Mouse (Mus musculus) retina, postnatal 1 day (tissue): Measurements from ENCODE around the gene Olfr1231.

ENCODE experiments used
- DNase-seq: peaks from one replicate; pipeline ENCODE4 v3.0.0-alpha.2; 2012

Olfr1231 gene

GRCm38 (mm10) chr2:89306974-89307373 is at the start of gene Olfr1231:
Gene Olfr1231 (minus strand): TSS chr2:89307074.
- no peak for DNase-seq

- DNase-seq: no peak
Measured at GRCm38 (mm10) chr2:89342298-89342697, 35.4 kb upstream of the Olfr1231 start, which contains the start of gene Olfr1233. Gene Olfr1233 (minus strand): TSS chr2:89342398.

GRCm38 (mm10) chr2:89329575-89329974 is 22.7 kb upstream of the Olfr1231 start, which contains the start of gene Olfr1232:
Gene Olfr1232 (minus strand): TSS chr2:89329675.
- DNase-seq: no peak

GRCm38 (mm10) chr2:89297168-89297567 is 9.7 kb downstream of the Olfr1231 start, which contains the start of gene Olfr1230:
Gene Olfr1230 (minus strand): TSS chr2:89297268.
- no peak for DNase-seq

GRCm38 (mm10) chr2:89287914-89288313 is 19.0 kb downstream of the Olfr1231 start, which contains the start of gene Olfr1229:
Gene Olfr1229 (minus strand): TSS chr2:89288014.
- no peak for DNase-seq

- DNase-seq: no peak
Measured at GRCm38 (mm10) chr2:89253962-89254361, 52.9 kb downstream of the Olfr1231 start, which contains the start of gene Olfr1228. Gene Olfr1228 (minus strand): TSS chr2:89254062.
